Mouse (Mus musculus): ENCODE results near the gene Copb1.

The Copb1 gene

GRCm38 (mm10) chr7:114253885-114254833, at the start of gene Copb1:
Copb1 (minus strand) TSS chr7:114254711.
- DNase-seq (ENCODE audit: low read depth), result peak; percentile 83

- DNase-seq (ENCODE audit: low read depth), result peak; percentile 30
These were observed 46.8 kb upstream of the Copb1 start for GRCm38 (mm10) chr7:114301293-114301782.

- no peak for DNase-seq (ENCODE audit: low read depth)
These were observed 46.3 kb upstream of the Copb1 start for GRCm38 (mm10) chr7:114300782-114301181.

GRCm38 (mm10) chr7:114299247-114299646, 44.7 kb upstream of the Copb1 start:
- DNase-seq (ENCODE audit: low read depth), result no peak

GRCm38 (mm10) chr7:114294698-114295097, 40.2 kb upstream of the Copb1 start:
- no peak for DNase-seq (ENCODE audit: low read depth)

GRCm38 (mm10) chr7:114293903-114294302, 39.4 kb upstream of the Copb1 start:
- no peak for DNase-seq (ENCODE audit: low read depth)

- DNase-seq (ENCODE audit: low read depth), result no peak
These were observed 38.0 kb upstream of the Copb1 start for GRCm38 (mm10) chr7:114292501-114292971.

GRCm38 (mm10) chr7:114291461-114292335, 37.2 kb upstream of the Copb1 start:
- peak; percentile 43 for DNase-seq (ENCODE audit: low read depth)

- no peak for DNase-seq (ENCODE audit: low read depth)
These were observed 35.6 kb upstream of the Copb1 start for GRCm38 (mm10) chr7:114290078-114290506.

GRCm38 (mm10) chr7:114284296-114284910, 29.9 kb upstream of the Copb1 start:
- DNase-seq (ENCODE audit: low read depth), result no peak

- DNase-seq (ENCODE audit: low read depth), result no peak
These were observed 28.5 kb upstream of the Copb1 start for GRCm38 (mm10) chr7:114283006-114283405.

GRCm38 (mm10) chr7:114281671-114282070, 27.2 kb upstream of the Copb1 start:
- peak; percentile 66 for DNase-seq (ENCODE audit: low read depth)

- DNase-seq (ENCODE audit: low read depth), result peak; percentile 99
These were observed 21.7 kb upstream of the Copb1 start, which contains the start of gene Psma1 for GRCm38 (mm10) chr7:114276005-114276752. Psma1 (minus strand) TSS chr7:114276118.

GRCm38 (mm10) chr7:114275372-114276004, 21.0 kb upstream of the Copb1 start:
- no peak for DNase-seq (ENCODE audit: low read depth)

GRCm38 (mm10) chr7:114268446-114268845, 13.9 kb upstream of the Copb1 start:
- no peak for DNase-seq (ENCODE audit: low read depth)

GRCm38 (mm10) chr7:114251684-114252083, 2.8 kb downstream of the Copb1 start:
- DNase-seq (ENCODE audit: low read depth), result no peak

GRCm38 (mm10) chr7:114233980-114234379, 20.5 kb downstream of the Copb1 start:
- no peak for DNase-seq (ENCODE audit: low read depth)

GRCm38 (mm10) chr7:114232982-114233381, 21.5 kb downstream of the Copb1 start:
- DNase-seq (ENCODE audit: low read depth), result no peak

GRCm38 (mm10) chr7:114231857-114232256, 22.7 kb downstream of the Copb1 start:
- no peak for DNase-seq (ENCODE audit: low read depth)

- DNase-seq (ENCODE audit: low read depth), result no peak
These were observed 28.0 kb downstream of the Copb1 start for GRCm38 (mm10) chr7:114226521-114226920.
